Mouse (Mus musculus): ENCODE measurements at regions not wholly inside any gene's neighbourhood (a gene's known extent, or its start where the extent isn't known, plus 50 kb on each side); places are given as distances from the start of the nearest gene placed in this dataset.
A peak's percentile ranks its signal among the peaks of the same experiment; 100 is the strongest.

DNA sequence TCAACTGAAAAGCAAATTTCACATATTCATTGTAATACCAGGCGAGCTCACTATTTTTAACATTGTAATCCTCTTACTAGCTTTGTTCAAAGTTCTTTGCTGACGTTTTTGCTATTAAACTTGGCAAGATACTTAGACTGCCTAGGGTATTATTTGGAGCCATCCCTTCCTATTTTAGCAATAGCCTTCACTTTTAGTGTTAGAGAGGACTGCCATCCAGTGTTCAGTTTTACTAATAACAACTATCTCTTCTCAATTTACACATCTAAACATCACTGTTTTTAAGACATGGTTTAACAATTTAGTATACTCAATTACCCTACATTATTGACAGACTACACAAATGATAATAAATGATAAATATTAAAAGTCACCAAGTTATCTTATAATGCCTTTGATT is 349.8 kb downstream of the 4932411N23Rik start:
- peak; percentile 5 for DNase-seq (ENCODE audit: low read depth, low spot score)
